Mouse (Mus musculus): ENCODE measurements around the gene Vstm2l.

Gene Vstm2l

DNA sequence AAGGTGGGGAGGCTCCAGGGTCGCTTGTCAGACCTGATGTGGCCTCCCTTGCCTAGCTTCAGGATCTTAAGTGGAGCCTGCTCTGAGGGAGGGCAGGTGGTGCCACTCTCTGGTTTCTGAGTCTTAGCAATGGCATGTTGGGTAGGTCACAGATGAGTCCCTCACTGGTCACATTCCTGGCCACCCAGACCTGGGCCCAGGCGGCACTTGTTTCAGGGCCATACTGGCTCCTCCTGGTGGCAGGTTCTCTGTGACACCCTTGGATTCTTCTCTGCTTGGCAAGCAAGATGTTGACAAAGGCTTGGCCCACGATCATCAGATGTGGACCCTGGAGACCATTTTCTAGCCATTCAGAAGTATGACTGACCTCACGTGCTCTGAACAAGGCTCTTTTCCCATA lies 18.2 kb downstream of the Vstm2l start:
- no peak for DNase-seq (ENCODE audit: low read depth)

DNA sequence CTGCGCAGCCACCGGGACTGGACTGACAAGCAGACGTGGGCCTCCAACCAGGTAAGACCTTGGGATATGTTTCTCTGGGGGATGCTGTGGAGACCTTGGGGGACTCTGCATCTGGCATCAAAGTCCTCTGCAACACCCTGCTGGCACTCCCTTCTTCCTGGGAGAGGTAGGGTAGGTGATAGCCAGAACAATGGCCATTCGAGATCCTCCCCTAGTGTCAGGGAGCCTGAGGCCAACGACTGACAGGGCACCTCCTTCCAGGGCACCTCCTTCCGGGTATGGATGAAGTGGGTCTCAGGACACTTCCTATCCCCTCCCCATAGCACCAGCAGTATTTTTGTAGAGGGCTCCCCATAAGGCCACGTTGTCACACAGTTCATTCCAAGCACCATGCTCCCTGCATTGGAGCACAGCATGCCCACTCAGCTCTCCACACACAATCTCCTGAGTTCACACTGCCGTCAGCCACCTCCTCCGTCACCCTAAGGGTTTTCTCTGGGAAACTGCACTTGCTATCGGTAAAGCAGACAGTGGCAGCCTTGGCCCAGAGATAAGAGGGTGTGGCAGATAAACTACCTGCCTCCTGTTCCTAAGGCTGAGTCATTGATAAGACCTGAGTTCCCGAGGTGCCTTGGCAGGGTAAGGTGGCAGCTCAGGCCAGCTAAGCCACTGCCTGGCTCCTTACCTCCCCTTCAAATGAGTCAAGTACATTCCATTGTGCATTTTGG lies 21.2 kb downstream of the Vstm2l start:
- DNase-seq (ENCODE audit: low read depth) = no peak

DNA sequence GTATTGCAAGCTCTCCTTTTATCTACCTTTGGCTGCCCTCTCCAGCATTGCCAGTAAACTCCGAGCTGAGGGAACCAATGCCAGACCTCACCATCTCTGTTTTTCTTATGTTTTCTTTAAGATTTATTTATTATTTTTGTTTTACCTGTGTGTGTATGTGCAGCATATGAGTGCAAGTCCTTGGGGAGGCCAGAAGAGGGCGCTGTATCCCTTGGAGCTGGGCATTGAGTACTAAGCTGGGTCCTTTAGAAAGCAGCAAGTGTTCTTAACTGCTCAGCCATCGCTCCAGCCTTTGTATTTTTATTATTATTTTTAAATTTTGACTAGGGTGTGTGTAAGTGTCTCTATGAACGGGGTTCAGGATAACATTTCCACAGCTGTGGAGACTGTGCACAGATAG lies 22.2 kb downstream of the Vstm2l start:
- DNase-seq (ENCODE audit: low read depth) = no peak

DNA sequence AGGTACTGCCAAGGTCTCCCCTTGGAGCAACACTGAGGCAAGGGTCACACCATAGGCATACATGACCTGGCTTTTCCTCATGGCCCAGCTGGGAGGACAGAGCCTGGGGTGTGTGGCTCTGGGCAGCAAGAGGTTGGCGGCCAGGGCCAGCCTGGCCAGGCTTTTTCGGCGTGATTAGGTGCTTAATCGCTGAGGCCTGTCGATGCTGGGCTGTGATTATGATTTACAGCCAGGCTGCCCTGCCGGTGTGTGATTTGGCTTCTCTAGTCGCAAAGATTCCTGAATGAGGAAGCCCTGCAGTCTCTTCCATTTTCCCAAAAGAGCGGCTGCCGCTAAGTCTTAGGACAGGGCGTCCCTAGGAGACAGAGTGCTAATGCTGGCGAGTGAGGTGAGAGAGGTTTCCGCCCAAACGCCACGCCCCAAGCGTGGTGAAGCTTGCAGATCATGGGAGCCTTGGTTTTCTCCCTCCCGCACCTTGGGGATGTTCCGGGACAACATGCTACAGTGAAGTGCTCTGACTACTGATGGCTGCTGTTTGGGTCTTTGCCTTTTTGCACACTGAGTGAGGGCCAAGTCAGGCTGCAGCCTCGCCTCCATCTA lies 26.2 kb downstream of the Vstm2l start:
- no peak for DNase-seq (ENCODE audit: low read depth)

DNA sequence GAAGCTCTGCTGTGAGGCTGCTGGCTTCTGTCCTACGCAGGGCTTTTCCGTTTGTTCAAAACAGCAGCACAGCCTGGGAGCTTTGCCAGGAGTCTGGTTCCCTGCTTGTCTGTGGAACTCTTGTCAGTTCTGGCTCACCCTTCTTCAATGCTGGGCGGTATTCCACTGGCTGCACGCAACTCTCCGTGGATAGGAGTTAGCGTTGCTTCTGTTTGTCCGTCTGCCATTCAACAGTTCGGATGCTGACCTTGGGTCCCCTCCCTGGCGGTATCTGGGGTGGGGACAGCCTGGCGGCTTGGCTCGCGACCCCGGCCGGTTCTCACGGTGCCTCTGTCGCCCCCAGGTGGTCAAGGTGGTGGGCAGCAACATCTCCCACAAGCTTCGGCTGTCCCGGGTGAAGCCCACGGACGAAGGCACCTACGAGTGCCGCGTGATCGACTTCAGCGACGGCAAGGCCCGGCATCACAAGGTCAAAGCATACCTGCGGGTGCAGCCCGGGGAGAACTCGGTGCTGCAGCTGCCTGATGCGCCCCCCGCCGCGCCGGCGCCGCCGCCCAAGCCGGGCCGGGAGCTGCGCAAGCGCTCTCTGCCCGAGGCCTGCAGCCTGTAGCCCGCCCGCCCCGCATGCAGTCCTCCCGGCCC lies 29.2 kb downstream of the Vstm2l start:
- peak; percentile 56 for DNase-seq (ENCODE audit: low read depth)

DNA sequence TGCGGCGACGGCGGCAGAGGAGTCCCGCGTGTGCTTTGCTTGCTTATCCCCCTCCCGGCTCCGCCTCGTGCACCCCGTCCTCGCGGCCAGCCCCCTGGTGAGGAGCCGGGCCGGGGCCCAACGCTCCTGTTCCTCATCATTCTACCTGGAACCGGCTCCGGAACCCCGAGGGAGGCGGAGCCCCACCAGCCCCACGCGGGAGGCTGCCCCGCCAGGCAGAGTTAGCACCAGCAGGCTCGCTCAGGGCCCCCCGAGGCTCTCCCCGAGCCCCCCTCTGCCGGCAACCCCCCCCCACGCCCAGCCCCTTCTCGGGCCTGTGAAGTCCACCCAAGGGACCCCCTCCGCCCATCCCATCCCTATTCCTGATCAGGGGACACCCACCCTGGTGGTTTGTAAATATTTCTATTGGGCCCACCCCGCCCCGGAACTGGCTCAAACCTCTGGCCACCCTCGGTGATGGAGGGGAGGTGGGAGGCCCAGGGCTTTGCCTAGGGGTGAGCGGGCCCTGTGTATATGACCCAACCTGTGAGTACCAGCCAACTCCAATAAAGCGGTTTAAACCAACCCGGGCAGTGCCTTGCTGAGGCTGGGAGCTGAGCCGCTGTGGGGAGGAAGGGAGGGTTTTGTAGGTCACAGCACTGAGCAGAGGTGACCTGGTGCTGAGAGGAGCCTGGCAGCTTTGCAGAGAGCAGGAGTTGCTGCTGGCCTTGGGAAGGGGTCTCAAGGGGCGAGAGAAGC lies 29.9 kb downstream of the Vstm2l start:
- no peak for DNase-seq (ENCODE audit: low read depth)

DNA sequence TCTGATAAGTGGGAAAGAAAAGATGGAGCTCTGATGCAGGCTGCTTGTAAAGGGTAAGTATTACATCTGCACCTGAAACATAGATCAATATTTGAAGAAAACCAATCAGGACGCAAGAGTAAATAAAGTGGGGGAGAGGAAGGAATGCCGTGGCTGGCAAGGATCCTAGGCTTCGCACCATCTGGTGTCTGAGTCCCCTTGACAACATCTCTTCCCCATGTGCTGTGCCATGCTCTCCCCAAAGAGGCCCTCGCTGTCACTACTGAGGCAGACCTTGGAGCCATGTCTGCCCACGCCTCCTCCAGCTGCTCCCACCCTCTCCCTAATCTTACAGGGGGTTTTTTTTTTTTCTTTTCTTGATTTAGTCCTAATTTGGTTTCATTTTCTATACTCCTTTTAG lies 39.5 kb downstream of the Vstm2l start:
- DNase-seq (ENCODE audit: low read depth) = no peak

DNA sequence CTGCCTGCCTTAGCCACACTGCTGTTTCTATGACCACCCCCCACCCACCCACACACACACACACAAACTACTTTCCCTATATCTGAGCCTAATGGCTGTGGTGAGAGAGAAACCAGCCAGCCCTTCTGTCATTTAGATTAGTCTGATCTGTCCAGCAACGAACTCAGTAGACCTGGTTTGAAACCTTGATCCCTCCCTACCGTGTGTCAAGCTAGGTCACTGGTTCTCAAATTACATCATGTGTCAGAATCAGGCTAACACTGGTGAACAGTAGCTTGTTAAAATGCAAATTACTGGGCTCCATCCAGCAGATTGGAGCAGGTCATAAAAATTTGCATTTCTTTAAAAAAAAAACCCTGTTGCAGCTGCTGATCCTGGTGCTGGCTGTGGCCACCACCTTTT lies 43.3 kb downstream of the Vstm2l start:
- no peak for DNase-seq (ENCODE audit: low read depth)

DNA sequence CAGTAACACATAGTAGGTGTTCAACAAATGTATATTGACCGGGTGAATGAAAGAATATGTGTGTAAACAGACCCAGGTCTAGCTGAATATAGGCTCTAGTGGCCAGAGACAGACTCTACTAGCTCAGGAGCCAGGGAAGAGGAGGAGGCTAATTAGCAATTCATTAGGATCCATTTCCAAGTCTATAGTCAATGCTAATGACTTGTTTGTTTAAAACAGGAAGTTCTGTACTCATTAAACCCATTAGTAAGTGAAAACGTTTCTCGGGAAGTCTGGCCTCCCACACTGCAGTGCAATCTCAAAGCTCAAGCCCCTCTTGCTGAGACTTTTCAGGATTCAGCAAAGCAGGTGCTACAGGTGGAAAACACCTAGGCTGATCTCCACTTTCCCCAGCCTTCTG lies 53.4 kb downstream of the Vstm2l start:
- no peak for DNase-seq (ENCODE audit: low read depth)

DNA sequence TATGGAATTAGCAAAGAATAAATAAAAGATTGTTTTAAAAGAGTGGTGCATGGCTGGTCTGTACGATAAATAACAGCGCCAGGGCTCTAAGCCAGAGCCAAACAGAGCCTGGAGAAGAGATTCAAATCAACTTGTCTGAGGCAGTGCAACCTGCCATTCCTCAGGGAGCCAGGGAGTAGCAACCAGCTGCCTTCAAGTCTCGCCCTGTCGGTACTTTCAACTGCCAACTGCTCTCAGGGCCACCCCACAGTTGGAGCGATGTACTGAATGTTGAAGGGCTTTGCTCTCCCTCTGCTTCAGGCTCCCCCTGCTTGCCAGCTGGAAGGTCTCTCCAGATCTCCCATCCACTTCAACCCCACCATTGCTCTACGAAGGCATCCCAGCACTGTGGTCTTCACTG lies 55.7 kb downstream of the Vstm2l start:
- no peak for DNase-seq (ENCODE audit: low read depth)

DNA sequence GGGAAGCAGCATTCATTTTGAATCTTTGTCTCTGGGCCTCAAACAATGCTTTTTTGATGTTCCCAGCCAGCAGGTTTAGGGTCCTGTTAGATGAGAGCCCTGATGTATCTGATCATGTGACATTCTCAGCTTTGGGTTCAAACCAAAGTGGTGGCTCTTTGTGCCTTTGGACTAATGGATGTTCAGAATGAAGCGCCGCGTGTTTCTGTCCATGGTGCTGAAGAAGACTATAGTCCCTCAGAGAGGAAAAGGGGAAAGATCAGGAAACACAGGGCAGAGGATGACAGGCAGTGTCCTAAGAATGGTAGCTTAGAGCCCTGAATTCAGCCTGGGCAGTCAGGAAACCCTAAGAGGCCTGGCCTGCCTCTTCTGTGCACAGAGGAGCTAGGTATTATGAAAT lies 56.2 kb downstream of the Vstm2l start:
- DNase-seq (ENCODE audit: low read depth) = no peak

DNA sequence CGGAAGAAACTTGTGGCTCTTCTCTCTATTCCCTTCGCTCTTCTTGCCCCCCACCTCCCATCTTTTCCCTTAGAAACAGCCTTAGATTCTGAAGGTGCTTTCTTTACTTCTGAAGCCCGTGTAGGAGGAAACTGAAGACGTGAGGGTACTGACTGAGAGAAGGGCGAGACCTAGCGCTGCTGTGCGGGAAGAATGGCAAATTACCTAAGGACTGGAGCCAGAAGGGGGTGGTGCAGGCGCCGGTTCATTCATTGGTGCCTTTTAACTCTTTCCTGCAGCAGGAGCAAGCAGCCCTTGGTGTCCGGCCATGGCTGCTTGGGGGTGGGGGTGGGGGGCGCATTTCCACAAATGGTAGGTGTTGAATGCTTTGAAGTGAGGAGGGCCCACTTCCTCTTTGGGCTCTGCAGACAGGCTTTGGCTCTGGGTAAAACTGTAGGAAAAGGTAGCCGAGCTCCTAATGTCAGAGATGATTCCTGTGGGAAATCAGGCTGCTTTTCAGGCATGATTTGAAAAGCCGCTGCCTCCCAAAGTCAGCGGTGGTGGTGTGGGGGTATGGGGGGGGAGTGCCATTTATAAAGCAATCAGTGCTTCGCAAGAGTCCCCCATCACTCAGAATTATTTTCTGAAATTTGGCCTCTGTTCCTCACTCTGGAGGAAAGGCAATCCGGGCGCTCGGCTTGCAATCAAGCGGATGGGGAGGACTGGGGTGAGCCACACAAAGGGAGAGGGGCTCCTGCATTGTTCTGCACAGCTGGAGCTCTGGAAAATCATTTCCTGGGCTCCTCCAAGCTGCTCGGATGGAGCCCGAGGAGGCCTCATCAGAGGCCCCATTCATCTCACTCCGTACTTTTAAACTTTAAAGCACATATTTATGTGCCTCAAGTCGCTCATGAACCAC lies 60.4 kb downstream of the Vstm2l start:
- no peak for DNase-seq (ENCODE audit: low read depth)

DNA sequence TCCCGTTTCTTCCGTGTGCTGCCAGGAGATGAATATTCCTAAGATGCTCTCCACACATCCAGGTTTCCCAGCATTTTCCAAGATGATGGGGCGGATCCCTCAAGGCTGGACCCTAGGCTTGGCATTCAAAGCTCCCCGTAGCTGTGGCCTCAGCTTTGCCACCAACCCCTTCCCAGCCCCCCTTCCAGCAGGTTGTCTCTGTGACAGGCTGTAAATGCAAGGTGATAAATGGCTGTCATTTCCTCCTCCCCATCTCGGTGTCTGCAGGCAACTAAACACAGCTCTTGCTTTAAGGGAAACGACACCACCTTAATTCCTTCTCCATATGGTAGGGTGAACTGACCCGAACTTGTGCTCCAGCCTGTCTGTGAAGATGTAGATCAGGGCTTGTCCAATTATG lies 61.1 kb downstream of the Vstm2l start:
- no peak for DNase-seq (ENCODE audit: low read depth)

DNA sequence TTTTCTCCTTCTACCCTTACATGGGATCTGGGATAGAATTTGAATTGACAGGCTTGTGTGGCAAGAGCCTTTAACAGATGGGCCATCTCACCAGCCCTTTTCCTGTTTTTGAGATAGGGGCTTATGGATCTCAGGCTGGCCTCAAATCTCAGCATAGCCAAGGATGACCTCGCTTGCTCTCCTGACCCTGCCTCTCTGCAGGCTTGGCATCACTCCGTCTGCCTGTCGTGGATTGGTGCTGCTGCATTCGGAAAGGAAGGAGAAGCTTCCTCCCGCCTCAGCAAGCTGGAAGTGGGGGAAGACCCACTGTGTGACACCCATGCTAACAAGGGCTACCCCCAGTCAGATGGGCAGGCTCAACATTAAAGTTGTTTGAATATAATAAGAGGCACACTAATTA lies 64.8 kb downstream of the Vstm2l start:
- DNase-seq (ENCODE audit: low read depth) = no peak

DNA sequence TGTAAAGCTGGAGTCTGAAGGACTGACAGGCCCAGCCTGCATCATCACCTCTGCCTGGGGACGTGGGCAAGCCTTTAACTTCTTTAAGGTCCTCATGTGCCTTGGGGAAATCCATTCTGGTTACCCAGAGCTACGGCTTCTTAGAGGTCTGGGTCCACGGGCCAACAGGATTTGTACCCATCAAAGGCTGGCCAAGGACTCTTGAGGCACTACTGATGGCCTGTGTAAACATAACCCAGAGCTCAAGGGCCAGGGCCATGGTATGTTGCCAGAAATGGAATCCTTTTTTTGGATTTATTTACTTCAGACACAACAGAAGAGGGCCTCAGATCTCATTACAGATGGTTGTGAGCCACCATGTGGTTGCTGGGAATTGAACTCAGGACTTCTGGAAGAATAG lies 68.3 kb downstream of the Vstm2l start:
- no peak for DNase-seq (ENCODE audit: low read depth)

DNA sequence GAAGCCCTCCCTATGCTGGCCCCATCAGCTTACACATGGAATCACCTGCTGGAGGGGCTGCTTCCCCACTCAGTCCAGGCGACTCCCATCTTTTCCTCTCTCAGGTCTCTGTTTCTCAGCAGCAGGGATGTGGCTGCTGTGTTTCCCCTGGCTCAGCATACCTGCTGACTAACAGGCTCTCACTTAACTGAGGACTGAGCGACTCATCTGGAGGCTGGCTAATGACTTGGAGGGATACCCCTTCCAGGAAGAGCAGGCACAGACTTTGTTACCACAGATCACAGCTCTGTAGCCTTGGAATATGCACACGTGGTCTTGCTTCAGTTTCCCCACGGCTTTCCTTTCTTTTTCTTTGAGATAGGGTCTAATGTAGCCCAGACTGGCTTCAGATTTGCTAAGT lies 68.8 kb downstream of the Vstm2l start:
- no peak for DNase-seq (ENCODE audit: low read depth)

DNA sequence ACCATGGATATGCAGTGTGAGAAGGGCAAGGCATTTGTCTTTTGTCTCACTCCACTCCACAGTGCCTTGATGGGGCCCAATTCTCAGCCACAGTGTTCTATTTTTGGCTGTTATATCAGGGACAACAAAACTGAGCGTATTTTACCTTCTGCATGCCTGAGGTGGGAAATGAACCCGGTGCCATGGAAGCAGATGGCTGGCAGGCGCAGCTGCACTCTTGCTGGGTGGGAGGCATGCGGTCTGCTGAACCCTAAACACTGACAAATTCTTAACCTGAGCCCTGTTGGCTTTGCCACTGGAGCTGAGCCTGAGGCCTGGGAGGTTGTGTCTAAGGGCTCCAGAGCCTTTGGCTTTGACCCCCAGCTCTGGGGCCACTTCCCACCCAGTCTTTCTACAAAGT lies 71.2 kb downstream of the Vstm2l start:
- no peak for DNase-seq (ENCODE audit: low read depth)

DNA sequence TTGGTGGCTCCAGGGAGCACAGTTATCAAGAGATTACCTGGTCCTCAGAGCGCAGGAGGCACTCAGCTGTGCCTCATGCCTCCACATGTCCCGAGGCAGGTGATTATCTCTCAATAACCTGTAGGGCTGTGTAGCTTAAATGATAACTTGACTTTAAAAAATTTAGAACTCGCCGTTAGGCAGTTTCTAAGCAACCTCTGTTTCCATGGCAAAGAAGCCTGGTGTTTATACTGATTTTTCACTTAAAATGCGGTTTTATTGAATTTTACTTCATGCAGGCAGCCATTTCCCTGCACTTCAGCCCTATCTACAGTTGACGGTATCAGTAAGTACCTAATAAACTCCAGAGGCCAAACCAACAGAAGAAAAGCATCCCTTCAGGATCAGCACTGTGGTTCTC lies 71.8 kb downstream of the Vstm2l start:
- DNase-seq (ENCODE audit: low read depth) = no peak

DNA sequence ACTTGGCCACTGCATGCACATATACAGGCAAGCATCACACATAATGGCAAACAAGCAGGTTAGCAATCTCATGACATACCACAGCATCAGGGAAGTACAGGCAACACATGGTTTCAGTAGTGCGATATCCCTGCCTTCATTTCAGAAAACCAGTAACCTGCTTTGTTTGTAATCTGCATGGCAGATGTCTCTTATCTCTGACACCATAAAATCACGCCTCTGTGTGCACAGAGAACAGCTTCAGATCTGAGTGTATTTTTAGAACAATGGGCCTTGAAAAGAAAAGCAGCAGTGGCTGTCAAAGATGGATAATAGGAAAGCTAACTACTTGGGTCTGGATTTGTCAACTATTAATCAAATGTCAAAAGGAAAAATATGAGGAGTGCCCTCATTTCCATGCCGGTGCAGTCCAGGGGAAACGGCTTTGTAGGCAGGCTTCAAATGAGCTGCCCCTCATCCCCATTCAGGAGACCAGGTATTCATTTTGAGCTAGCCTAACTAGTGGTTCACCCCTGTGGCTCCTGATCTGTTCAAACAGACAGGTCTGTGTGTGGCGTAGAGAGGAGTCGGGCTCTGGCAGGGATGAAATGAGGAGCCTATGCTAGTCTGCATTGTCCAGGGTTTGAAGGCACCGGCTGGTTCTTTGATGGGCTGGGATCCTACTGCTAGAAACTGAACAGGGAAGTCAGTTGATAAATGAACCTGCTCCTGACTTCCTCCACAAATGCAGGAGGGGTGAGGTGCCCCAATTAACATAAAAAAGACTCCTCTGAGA lies 74.2 kb downstream of the Vstm2l start:
- no peak for DNase-seq (ENCODE audit: low read depth)

DNA sequence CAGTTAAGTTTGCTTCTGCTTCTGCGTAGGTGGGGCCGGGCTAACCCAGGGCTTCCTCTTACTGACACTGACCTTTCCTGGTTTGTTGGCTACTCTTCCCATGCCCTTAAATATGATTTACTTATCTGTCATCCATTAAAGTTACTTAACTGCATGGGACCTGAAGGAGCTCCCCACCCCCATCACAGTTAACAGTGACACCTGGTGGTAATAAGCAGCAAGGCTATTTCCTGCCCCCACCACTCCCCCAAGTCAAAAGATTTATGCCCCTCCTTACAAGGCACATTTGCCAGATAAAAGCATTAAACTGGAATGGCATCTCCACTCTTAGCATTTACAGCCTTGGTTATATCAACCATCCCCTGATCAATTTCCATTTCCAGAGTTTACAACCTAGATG lies 75.5 kb downstream of the Vstm2l start:
- peak; percentile 14 for DNase-seq (ENCODE audit: low read depth)

DNA sequence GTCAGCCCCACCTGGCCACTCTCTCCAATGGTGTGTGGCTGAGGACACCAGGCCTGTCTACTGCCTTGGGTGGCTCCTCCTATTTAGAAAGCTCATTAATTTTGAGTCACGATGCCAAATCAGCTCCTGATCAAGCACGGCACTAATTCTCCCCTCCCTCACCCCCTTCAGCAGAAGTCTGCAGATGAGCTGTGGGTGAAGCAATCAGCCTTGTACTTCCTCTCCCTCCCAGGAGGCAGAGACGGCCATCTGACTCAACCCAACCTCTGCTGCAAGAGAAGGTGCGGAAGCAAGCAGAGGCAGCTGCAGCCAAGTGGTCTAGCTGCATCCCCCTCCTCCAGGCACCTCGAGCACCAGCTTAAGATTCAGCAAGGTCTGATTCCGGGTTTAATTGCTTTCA lies 76.6 kb downstream of the Vstm2l start:
- DNase-seq (ENCODE audit: low read depth) = no peak

Measured in fibroblast of lung, adult 2 months (primary cell).